Mouse (Mus musculus): ENCODE data around the gene Cmtm1. TPM values are rescaled to one million over a fixed set of nuclear protein-coding genes. Genes with fewer than 3 reads are reported as not detected.
"Not testable (repeated sequence)": the region's sequence is repeated elsewhere in the genome, so short reads cannot be mapped to it uniquely, and the experiment has no call there.

Gene Cmtm1
- polyA plus RNA-seq, 1 experiment = not detected

- H3K79me2 ChIP-seq (ENCODE audit: control insufficient read depth, insufficient read depth) = no peaks in the 10 kb centered on the region
- no peak overlapping the region for H3ac ChIP-seq (ENCODE audit: control insufficient read depth, insufficient read length, low read depth)
- H3K79me3 ChIP-seq (ENCODE audit: low read depth) = no peaks in the 10 kb centered on the region
- TF ChIP-seq MAX (IDR thresholded peaks at IDR 0.05) (no peak), USF1 (IDR thresholded peaks at IDR 0.05; ENCODE audit: low read depth) (no peak), FOSL1 (IDR thresholded peaks at IDR 0.05; ENCODE audit: insufficient read depth, low read length, poor library complexity, severe bottlenecking) (no peak), CTCF (IDR thresholded peaks at IDR 0.05; ENCODE audit: control insufficient read depth, insufficient read depth, insufficient read length) (no peak), MYOG (IDR thresholded peaks at IDR 0.05; ENCODE audit: control insufficient read depth, extremely low read depth, insufficient read length) (no peak), MYOD1 (IDR thresholded peaks at IDR 0.05; ENCODE audit: control insufficient read depth, insufficient read length, low read depth) (no peak)
- no peaks in the 10 kb centered on the region for H3K27me3 ChIP-seq (ENCODE audit: control insufficient read depth, insufficient read depth, insufficient read length)
- no peak overlapping the region for H3K4me3 ChIP-seq (ENCODE audit: insufficient read depth, poor library complexity, severe bottlenecking)
- no peaks in the 10 kb centered on the region for H3K36me3 ChIP-seq (ENCODE audit: control insufficient read depth, insufficient read depth)
These were observed 24.3 kb upstream of the Cmtm1 start for GRCm38 (mm10) chr8:104334196-104334595.

- TF ChIP-seq FOSL1 (IDR thresholded peaks at IDR 0.05; ENCODE audit: insufficient read depth, low read length, poor library complexity, severe bottlenecking) (no peak), USF1 (IDR thresholded peaks at IDR 0.05; ENCODE audit: low read depth) (no peak), MYOG (IDR thresholded peaks at IDR 0.05; ENCODE audit: control insufficient read depth, extremely low read depth, insufficient read length) (no peak), MAX (IDR thresholded peaks at IDR 0.05) (no peak), CTCF (IDR thresholded peaks at IDR 0.05; ENCODE audit: control insufficient read depth, insufficient read depth, insufficient read length) (no peak), CEBPB (IDR thresholded peaks at IDR 0.05; ENCODE audit: low read depth) (no peak), MYOD1 (IDR thresholded peaks at IDR 0.05; ENCODE audit: control insufficient read depth, insufficient read length, low read depth) (no peak)
- no peak overlapping the region for H3K4me3 ChIP-seq (ENCODE audit: insufficient read depth, poor library complexity, severe bottlenecking)
- H3K27me3 ChIP-seq (ENCODE audit: control insufficient read depth, insufficient read depth, insufficient read length) = no peaks in the 10 kb centered on the region
- H3ac ChIP-seq (ENCODE audit: control insufficient read depth, insufficient read length, low read depth) = no peak overlapping the region
- H3K36me3 ChIP-seq (ENCODE audit: control insufficient read depth, insufficient read depth) = no peaks in the 10 kb centered on the region
- no peaks in the 10 kb centered on the region for H3K79me3 ChIP-seq (ENCODE audit: low read depth)
- no peaks in the 10 kb centered on the region for H3K79me2 ChIP-seq (ENCODE audit: control insufficient read depth, insufficient read depth)
These were observed 23.8 kb upstream of the Cmtm1 start for GRCm38 (mm10) chr8:104333786-104334185.

DNA sequence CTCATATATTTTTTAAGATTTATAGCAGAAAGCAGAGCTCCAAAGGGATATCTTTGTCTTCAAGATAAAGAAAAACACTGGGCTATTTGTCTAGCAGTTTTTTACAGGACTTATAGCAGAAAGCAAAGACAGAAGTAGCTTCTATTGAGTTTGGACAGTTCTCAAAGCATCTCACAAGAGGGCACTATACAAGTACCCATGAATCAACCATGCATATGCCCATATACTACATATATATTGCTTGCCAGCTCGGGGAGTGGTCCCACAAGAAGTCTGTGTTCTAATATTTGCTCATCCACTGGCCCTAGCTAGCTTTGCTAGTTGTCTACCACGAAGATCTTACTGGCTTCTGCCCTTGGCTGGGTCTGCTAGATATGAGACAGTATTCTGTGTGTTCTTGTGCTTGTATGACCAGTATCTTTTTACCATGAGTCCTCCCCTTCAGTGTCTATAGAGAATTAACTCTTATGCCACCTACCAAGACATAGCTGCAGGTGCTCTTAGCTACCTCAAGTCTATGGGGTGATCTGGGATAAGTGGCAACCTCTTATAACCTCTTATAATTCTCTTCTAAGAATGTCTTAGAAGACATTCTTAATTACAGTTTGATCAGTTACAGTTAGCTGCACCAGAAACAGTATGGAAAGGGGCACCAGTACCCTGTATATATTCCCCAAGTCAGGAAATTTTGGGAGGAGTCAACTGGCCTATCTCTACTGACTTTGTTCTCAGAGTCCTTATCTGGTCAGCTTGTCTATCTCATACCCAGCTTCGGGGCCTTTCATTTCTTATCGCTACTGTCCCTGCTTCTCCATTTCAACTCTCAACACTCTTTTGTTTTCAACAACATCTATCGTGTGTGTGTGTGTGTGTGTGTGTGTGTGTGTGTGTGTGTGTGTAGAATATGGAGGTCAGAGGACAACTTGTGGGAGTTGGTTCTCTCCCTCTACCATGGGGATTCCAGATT lies 23.0 kb upstream of the Cmtm1 start:
- Histone ChIP-seq H3K27me3 (ENCODE audit: control insufficient read depth, insufficient read depth, insufficient read length) (no peaks in the 10 kb centered on the region), H3K4me3 (ENCODE audit: insufficient read depth, poor library complexity, severe bottlenecking) (no peak overlapping the region), H3K36me3 (ENCODE audit: control insufficient read depth, insufficient read depth) (no peaks in the 10 kb centered on the region), H3ac (ENCODE audit: control insufficient read depth, insufficient read length, low read depth) (no peak overlapping the region), H3K79me3 (ENCODE audit: low read depth) (no peaks in the 10 kb centered on the region), H3K79me2 (ENCODE audit: control insufficient read depth, insufficient read depth) (no peaks in the 10 kb centered on the region)
- TF ChIP-seq MYOD1 (IDR thresholded peaks at IDR 0.05; ENCODE audit: control insufficient read depth, insufficient read length, low read depth) (no peak), MYOG (IDR thresholded peaks at IDR 0.05; ENCODE audit: control insufficient read depth, extremely low read depth, insufficient read length) (no peak), CTCF (IDR thresholded peaks at IDR 0.05; ENCODE audit: control insufficient read depth, insufficient read depth, insufficient read length) (no peak), CEBPB (IDR thresholded peaks at IDR 0.05; ENCODE audit: low read depth) (no peak), MAX (IDR thresholded peaks at IDR 0.05) (no peak), USF1 (IDR thresholded peaks at IDR 0.05; ENCODE audit: low read depth) (no peak), FOSL1 (IDR thresholded peaks at IDR 0.05; ENCODE audit: insufficient read depth, low read length, poor library complexity, severe bottlenecking) (no peak)

GRCm38 (mm10) chr8:104321930-104322329 lies 12.0 kb upstream of the Cmtm1 start, which contains the start of gene Cmtm2b:
TSS of gene Cmtm2b (plus strand) at chr8:104322230.
- H3K79me2 ChIP-seq (ENCODE audit: control insufficient read depth, insufficient read depth); H3K4me3 ChIP-seq (ENCODE audit: insufficient read depth, poor library complexity, severe bottlenecking); H3K36me3 ChIP-seq (ENCODE audit: control insufficient read depth, insufficient read depth); H3K27me3 ChIP-seq (ENCODE audit: control insufficient read depth, insufficient read depth, insufficient read length); H3ac ChIP-seq (ENCODE audit: control insufficient read depth, insufficient read length, low read depth); H3K79me3 ChIP-seq (ENCODE audit: low read depth): not testable (repeated sequence)

GRCm38 (mm10) chr8:104321267-104321666 lies 11.3 kb upstream of the Cmtm1 start, which contains the start of gene Gm11020:
TSS of gene Gm11020 (plus strand) at chr8:104321567.
- not testable (repeated sequence) for H3K79me2 ChIP-seq (ENCODE audit: control insufficient read depth, insufficient read depth); H3K27me3 ChIP-seq (ENCODE audit: control insufficient read depth, insufficient read depth, insufficient read length); H3K79me3 ChIP-seq (ENCODE audit: low read depth); H3K4me3 ChIP-seq (ENCODE audit: insufficient read depth, poor library complexity, severe bottlenecking); H3K36me3 ChIP-seq (ENCODE audit: control insufficient read depth, insufficient read depth); H3ac ChIP-seq (ENCODE audit: control insufficient read depth, insufficient read length, low read depth)

- TF ChIP-seq MYOD1 (IDR thresholded peaks at IDR 0.05; ENCODE audit: control insufficient read depth, insufficient read length, low read depth) (no peak), FOSL1 (IDR thresholded peaks at IDR 0.05; ENCODE audit: insufficient read depth, low read length, poor library complexity, severe bottlenecking) (no peak), MYOG (IDR thresholded peaks at IDR 0.05; ENCODE audit: control insufficient read depth, extremely low read depth, insufficient read length) (no peak), MAX (IDR thresholded peaks at IDR 0.05) (no peak), CTCF (IDR thresholded peaks at IDR 0.05; ENCODE audit: control insufficient read depth, insufficient read depth, insufficient read length) (no peak), USF1 (IDR thresholded peaks at IDR 0.05; ENCODE audit: low read depth) (no peak), CEBPB (IDR thresholded peaks at IDR 0.05; ENCODE audit: low read depth) (no peak)
- Histone ChIP-seq H3K4me3 (ENCODE audit: insufficient read depth, poor library complexity, severe bottlenecking) (no peak overlapping the region), H3K79me3 (ENCODE audit: low read depth) (no peaks in the 10 kb centered on the region), H3K79me2 (ENCODE audit: control insufficient read depth, insufficient read depth) (no peaks in the 10 kb centered on the region), H3K36me3 (ENCODE audit: control insufficient read depth, insufficient read depth) (no peaks in the 10 kb centered on the region), H3ac (ENCODE audit: control insufficient read depth, insufficient read length, low read depth) (no peak overlapping the region), H3K27me3 (ENCODE audit: control insufficient read depth, insufficient read depth, insufficient read length) (peaks cover 17% of the 10 kb centered on the region)
These were observed 3.4 kb upstream of the Cmtm1 start for GRCm38 (mm10) chr8:104313311-104313710.

DNA sequence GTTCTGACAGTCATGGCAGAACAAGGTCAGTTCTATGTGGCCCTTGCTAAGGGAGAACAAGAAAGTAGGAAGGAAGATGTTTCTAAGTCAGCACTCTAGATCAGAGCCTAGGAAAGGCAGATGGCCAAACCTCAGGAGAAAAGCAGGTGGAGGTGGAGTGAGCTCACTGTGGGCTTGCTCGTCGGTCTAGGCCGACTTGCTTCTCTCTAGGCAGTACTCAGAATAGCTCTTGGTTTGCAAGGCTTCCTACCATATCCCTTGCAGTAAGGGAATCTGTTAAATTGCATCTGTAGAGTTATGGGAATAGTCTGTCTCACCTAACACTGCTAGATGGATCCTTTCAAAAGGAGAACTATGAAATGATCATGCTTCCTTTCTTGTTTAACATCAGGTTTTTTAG lies 2.1 kb upstream of the Cmtm1 start:
- not testable (repeated sequence) for H3K79me3 ChIP-seq (ENCODE audit: low read depth); H3ac ChIP-seq (ENCODE audit: control insufficient read depth, insufficient read length, low read depth); H3K79me2 ChIP-seq (ENCODE audit: control insufficient read depth, insufficient read depth); H3K4me3 ChIP-seq (ENCODE audit: insufficient read depth, poor library complexity, severe bottlenecking); H3K36me3 ChIP-seq (ENCODE audit: control insufficient read depth, insufficient read depth)
- H3K27me3 ChIP-seq (ENCODE audit: control insufficient read depth, insufficient read depth, insufficient read length) = peaks cover 17% of the 10 kb centered on the region

DNA sequence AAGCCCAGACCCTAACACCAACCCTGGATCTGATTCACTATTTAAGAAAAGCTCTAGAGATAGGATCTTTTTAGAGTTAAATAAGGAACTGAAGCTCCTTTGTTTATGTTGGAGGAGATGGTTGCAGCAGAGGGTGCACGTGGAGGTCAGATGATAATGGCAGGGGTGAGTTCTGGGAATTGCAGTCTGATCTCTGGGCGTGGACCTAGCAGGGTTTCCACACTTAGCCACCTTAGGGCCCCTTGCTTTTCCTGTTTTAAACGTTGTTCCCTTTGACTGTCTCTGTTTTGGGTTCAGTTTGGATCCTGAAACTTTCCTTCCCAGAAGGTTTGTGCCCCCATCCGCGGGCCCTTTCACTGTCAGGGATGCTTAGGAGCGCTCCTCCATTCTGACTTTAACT lies 1.6 kb downstream of the Cmtm1 start:
- not testable (repeated sequence) for H3K79me3 ChIP-seq (ENCODE audit: low read depth); H3K79me2 ChIP-seq (ENCODE audit: control insufficient read depth, insufficient read depth); H3K4me3 ChIP-seq (ENCODE audit: insufficient read depth, poor library complexity, severe bottlenecking); H3K36me3 ChIP-seq (ENCODE audit: control insufficient read depth, insufficient read depth); H3ac ChIP-seq (ENCODE audit: control insufficient read depth, insufficient read length, low read depth)
- H3K27me3 ChIP-seq (ENCODE audit: control insufficient read depth, insufficient read depth, insufficient read length) = peaks cover 17% of the 10 kb centered on the region

Data from C2C12 (cell line).